Mouse (Mus musculus) left cerebral cortex, adult 8-10 months (tissue): ENCODE data around the gene Il21r. TPM values are rescaled to one million over a fixed set of nuclear protein-coding genes. Genes with fewer than 3 reads are reported as not detected.

ENCODE experiments used
- DNase-seq, 2 experiments: peaks; one replicate each; pipeline ENCODE4 v3.0.0; 2022; ENCODE audit warnings: low spot score in 2 of 2
- total RNA-seq, 4 experiments: library from RNA; stranded (reverse); gene quantifications; 2 replicates each; pipeline ENCODE4 v1.2.4; 2022

Gene Il21r
- total RNA-seq = 1 to 10 TPM; 1.3 to 2.9 (median 2.1) TPM

DNA sequence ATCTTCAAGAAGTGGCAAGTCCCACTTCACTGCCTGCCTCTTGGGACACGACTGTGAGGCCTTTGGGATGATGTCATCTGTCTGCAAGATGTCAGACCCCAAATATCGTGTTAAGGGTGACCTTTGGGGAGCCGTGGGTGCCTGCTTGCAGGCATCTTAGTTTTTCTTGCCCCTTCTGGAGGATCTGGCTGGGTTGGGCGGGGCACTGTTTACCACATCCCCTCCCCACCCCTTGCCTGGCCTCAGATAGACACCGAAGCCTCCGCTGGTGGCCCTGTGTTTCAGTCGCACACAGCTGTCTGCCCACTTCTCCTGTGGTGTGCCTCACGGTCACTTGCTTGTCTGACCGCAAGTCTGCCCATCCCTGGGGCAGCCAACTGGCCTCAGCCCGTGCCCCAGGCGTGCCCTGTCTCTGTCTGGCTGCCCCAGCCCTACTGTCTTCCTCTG lies at the start of gene Il21r:
Il21r (plus strand) TSS at position 245 of the 447 bp plus-strand sequence.
- DNase-seq = no peak

DNA sequence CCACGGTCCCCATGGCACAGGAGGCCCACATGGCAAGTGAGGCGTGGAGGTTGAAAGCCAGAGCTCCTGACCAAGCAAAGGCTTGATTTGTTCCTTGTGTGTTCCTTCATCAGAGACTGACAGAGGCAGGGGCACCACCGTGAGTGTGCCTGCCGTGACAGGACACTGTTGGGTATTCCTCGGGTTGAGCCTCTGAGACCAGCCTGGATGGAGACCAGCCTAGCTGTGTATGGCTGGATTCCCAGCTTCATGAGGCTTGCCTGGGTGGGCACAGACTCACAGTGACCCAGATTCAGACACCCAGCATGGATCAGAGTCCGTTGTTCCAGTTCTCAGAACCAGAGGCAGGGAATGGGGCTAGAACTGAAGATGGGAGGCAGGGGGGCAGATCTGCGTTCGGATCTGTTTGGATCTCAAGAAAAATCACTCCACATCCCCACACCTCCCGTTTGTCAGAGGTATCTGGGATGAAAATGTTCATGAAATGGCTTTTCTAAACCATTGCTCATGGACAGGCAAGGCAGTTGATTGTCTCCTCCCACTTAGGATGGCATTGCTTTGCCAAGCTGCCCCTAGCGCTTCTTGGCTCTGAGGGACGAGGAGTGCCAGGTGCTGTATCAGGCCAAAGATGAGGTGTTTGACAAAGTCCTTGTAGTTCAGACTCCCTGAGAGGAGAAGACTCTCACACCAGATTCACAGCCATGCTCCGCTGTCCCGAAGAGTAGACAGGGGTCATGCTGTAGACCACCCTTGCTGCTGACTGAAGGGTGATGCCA lies 49.4 kb upstream of the Il21r start:
- DNase-seq = no peak

GRCm38 (mm10) chr7:125554456-125555114 lies 48.6 kb upstream of the Il21r start:
- no peak for DNase-seq

GRCm38 (mm10) chr7:125555351-125555872 lies 47.8 kb upstream of the Il21r start:
- DNase-seq = no peak

GRCm38 (mm10) chr7:125556096-125556495 lies 47.1 kb upstream of the Il21r start:
- DNase-seq = no peak

DNA sequence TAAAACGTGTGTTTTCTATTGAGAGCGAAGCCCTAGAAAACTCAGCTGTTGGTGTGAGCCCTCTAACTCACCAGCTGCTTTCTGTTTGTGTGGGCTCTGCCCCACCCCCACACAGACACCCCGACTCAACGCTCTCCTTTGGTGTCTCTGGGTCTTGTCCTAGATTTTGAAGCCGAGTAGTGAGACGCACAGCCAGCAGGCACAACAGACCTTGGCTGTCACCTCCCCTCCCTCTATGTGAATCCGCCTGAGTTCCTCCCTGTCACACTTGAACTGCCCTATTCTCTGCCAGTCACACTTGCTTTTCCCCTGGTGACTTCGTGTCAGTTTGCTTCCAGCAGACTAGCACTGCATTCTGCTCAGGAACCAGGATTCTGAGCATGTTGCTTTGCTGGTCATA lies 46.4 kb upstream of the Il21r start:
- no peak for DNase-seq

DNA sequence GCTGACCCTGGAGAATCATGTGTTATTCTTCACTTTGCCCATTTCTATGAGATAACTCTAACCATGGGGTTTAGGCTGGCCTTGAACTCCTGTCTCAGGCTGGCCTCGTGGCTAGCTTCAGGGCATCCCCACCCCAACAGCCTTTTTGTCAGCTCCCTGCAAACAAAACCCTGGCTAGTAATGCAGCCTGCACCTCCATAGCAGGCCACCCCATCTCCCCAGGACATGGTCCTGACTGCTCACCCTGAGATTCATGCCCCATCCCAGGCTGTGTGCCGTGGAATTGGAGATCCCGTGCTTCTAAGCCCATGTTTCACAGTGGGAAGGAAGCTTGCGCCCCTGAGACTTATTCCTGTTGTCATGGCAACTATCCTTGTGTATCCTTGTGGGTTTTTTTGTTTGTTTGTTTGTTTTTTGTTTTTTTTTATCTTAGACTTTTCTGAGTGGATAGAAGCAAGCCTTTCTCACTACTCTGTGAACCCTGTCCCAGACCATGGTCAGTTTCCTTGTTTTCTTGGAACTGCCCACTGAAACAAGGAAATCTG lies 44.8 kb upstream of the Il21r start:
- no peak for DNase-seq

DNA sequence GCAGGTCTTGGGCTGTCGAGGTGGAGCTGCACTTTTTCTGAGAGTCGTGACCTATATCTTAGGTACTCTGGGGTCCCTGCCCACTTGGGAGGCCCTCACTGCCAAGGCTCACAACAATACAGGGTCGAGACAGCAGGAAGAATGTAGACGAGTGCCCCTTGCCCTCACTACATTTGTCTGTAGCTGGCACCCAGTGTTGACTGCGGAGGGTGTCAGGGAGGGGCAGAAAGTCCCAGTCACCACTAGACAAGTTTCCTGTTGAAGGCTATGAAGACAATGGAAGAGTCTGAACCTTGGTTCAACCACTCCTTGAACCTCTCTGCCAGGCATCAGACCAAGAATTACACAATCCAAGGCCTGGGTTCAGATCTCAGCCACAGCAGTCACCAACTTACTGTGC lies 44.2 kb upstream of the Il21r start:
- no peak for DNase-seq

DNA sequence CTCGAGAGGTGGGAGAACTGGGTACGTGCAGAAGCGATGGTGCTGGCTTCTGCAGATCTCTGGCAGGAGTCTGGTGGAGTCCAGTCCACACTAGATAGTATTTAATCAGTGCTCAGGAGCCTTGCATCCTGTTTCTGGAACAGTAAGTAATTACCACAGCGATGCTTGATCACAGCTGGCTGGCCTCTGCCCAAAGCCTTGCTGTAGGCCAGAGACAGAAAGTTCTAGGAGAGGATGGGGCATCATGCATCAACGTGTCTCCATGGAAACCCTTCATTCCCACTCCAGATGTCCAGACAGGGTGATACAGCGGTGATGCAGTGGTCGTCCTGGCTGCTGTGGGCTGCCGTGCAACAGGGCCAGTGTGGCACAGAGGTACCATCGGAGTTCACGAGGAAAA lies 43.7 kb upstream of the Il21r start:
- DNase-seq = no peak

GRCm38 (mm10) chr7:125560146-125560785 lies 43.0 kb upstream of the Il21r start:
- DNase-seq = no peak

DNA sequence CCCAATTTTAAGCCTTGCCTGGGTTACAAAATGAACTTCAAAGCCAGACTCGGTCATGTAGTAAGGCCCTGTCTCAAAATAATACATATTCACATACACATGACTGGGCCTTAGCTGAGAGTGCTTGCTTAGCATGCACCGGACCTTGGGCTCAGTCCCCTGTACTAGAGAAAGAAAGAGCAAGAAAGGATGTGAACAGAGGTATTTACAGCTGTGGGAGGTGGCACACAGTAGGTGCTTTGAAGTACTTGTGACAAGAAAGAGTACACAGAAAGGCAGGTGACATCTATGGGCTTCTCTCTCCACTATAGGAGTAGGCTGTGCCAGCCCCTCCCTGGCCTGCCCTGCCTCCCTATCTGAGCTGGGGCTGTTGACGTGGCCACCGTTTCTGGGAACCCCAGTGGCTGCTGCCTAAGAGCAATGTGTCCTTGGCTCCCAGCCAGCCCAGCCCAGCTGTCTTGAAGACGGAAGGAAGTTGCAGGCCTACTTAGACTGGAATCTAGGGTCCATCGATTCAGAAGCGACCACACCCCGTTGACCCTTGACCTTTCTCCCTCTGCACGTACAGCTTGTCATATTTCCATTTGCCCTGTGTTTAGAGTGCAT lies 42.0 kb upstream of the Il21r start:
- DNase-seq = no peak

DNA sequence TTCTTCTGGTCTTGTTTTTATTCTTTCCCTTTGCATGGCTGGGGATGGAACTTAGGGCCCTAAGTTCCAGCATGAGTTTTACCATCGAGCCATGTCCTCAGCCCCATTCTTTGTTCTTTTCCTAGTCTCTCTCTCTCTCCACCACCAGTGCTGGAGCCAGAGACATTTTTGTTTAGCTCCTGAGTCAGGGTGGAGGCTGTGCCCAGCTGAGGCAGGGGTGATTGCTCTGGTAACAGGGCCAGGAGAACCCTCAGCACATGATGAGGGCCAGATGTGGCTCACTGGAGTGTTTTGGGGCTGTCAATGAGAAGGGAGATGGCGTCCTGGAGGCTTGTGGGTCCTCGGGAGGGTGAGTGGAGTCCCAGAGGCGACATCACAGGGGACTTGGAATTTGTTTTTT lies 40.8 kb upstream of the Il21r start:
- DNase-seq = no peak

DNA sequence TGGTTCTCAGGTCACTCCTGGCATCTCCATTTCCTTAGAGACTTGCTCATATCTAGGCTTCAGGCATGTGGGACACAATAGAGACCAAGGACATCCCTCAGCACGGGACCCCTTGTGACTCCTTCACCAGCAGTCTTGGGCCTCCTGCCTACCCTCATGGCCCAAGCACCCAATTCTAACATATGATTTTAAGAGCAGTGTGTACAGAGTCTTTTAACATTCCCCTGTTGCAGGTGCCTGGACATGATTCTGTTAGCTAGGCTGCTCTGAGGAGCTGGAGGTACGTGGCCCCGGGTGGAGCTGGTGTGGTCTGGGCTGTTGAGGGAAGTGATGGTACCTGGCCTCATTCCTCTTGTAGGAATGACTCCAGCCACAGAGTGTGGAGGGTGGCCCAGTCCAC lies 40.1 kb upstream of the Il21r start:
- DNase-seq = no peak

DNA sequence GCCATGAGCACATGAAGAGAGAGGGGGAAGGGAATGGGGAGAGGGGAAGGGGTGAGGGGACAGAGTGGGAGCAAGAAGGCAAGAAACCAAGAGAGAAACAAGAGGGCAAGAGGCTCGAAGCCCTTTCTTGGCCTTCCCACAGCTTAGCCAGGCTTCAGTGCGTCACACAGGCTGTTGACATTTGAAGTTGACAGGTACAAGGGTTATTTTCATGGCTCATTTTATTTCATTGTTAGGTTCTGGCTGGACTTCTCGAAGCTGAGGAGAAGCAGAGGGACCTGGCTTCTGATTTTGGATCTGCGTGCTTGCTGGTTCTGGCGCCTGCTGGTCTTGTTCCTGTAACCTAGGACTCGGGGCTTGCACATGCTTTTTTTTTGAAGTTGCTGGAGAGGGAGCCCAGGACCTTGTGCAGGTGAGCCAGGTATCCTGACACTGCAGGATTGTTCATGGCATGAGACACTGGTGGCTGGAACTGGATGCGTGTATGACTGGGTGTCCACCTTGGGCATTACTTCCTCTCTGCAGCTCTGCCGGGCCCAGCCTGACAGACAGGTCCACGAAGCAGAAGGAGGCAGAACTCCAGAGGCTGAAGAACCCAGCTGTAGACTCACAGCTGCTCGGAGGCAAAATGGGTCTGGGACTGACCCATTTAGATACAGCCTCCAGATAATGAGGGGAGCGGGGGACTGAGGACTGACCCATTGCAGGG lies 38.8 kb upstream of the Il21r start:
- no peak for DNase-seq

DNA sequence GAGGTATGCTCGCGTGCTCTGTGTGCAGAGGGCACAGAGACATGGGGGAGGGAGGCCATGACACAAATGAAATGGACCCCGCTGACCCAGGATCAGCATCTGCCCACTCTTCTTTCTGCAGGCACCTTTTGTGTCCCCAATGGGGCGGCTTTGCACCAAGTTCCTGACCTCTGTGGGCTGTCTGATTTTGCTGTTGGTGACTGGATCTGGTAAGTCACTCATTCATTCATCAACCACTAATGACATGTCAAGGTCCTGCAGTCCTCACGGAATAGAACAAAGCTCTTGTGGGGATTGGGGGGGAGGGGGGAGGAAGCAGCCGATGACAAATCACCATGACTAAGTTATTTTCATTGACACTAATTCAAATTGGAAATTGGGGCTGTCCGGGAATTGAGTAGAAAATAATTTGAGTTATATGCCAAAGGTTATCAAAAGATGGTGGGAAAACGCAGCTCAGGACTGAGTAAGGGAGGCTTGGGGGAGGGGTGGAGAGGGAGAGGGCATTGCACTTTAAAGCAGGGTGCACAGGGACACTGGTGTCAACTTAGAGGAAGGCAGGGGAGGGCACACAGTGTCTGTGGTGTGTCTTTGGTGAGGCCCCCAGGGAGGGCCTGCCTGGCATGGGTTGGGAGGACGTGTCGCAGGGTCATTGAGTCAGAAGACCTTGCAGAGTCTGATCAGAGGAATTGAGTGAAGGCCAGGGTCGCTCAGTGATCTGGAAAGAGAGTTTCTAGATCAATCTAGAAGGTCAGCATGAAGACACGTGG lies 37.5 kb upstream of the Il21r start:
- DNase-seq = no peak

DNA sequence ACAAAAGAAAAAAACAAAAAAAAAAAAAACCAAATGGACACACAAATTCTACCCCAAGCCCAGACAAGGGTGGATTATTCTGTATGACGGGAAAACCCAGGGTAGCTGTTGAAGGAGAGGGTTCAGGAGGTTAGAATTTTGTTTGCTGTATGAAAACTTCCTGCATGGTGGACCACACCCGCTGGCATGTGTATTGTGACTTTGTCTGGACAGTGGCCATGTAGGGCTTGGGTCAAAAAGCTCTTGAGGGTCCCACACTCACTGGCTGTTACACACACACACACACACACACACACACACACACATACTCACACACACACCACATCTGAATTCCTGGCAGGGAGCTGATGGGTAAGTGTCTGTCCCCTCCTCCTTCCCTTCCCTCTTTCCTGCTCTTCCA lies 36.8 kb upstream of the Il21r start:
- no peak for DNase-seq

DNA sequence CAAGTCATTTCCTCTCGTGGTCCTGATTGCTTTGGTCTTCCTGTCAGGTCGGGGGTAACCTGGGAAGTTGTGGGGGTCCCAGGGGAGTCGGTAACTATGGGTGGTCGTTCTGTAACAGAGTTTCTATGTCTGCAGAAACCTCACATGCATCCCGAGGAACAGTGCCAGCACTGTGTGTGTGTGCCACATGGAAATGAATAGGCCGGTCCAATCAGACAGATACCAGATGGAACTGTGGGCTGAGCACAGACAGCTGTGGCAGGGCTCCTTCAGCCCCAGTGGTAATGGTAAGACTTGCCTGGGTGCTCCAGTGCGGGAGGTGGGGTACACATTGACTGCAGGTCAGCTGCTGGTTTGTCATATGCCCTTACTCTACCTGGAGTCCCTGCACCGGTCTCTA lies 34.3 kb upstream of the Il21r start:
- no peak for DNase-seq

GRCm38 (mm10) chr7:125571891-125572290 lies 31.3 kb upstream of the Il21r start:
- no peak for DNase-seq

- DNase-seq = no peak
Measured at GRCm38 (mm10) chr7:125572737-125573136, 30.5 kb upstream of the Il21r start.

DNA sequence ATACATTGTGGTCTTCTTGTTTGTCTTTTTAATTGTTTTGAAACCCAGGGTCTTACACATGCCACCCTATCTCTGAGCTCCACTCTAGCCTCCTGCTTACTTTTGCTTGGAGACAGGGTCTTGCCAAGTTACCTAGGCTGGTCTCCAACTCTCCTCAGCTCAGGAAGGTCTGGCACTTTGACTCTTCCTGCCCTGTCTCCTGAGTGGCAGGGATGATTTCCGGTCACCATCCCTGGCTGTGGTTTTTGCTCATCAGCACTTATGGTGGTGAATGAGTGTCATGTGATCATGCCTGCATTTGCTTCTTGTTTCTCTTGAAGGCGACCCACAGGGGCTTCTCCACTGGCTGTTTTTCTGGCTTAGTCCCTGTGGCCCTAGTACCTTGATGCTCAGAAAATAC lies 29.4 kb upstream of the Il21r start:
- no peak for DNase-seq
